Mouse (Mus musculus) midbrain, embryonic 13.5 days (tissue): ENCODE results near the gene Fam19a5. TPM values are rescaled to one million over a fixed set of nuclear protein-coding genes. Genes with fewer than 3 reads are reported as not detected.

Experiments used
- ATAC-seq: fragments of 200-750 bp; cut with Nextera tagmentation; 2 replicates; pipeline ENCODE4 v1.8.0; 2017; ENCODE audit warnings: mild to moderate bottlenecking, moderate TSS enrichment, moderate library complexity
- H3K27ac ChIP-seq: fragments of 300-500 bp; sonication (generic); 2 replicates; pipeline ENCODE4 v1.5.1; 2015; ENCODE audit warnings: inconsistent platforms, mild to moderate bottlenecking, moderate library complexity
- H3K27me3 ChIP-seq: fragments of 300-500 bp; sonication (generic); 2 replicates; pipeline ENCODE4 v1.6.1; 2015; ENCODE audit warnings: mild to moderate bottlenecking, inconsistent platforms
- H3K36me3 ChIP-seq: fragments of 300-500 bp; sonication (generic); 2 replicates; pipeline ENCODE4 v1.6.1; 2015; ENCODE audit warnings: mild to moderate bottlenecking, inconsistent platforms
- H3K4me1 ChIP-seq: fragments of 300-500 bp; sonication (generic); replicated peaks from 2 replicates; pipeline ENCODE4 v1.6.1; 2015; ENCODE audit warnings: inconsistent platforms
- H3K4me2 ChIP-seq: fragments of 300-500 bp; sonication (generic); replicated peaks from 2 replicates; pipeline ENCODE4 v1.6.1; 2015; ENCODE audit warnings: moderate library complexity, mild to moderate bottlenecking, inconsistent platforms
- H3K4me3 ChIP-seq: fragments of 300-500 bp; sonication (generic); replicated peaks from 2 replicates; pipeline ENCODE4 v1.5.1; 2015; ENCODE audit warnings: mild to moderate bottlenecking, inconsistent platforms
- H3K9ac ChIP-seq: fragments of 300-500 bp; sonication (generic); replicated peaks from 2 replicates; pipeline ENCODE4 v1.6.1; 2015; ENCODE audit warnings: mild to moderate bottlenecking, inconsistent platforms
- H3K9me3 ChIP-seq: fragments of 300-500 bp; sonication (generic); 2 replicates; pipeline ENCODE4 v1.6.1; 2016; ENCODE audit warnings: mild to moderate bottlenecking, inconsistent platforms
- WGBS: fragments of 180-500 bp; shearing (Covaris S2); methylation state at CpG from one replicate; pipeline ENCODE4 v1.1.7; 2015; 5-methylcytosine and 5-hydroxymethylcytosine counted together
- polyA plus RNA-seq: library from polyadenylated mRNA; unstranded; fragments of >200 nt; fragmentation: Nextera tagmentation; extraction: Ambion mirVana; gene quantifications from 2 replicates; pipeline ENCODE4 v1.2.1, GENCODE M21; 2015

Gene Fam19a5
- polyA plus RNA-seq, 1 experiment from 2014 or later: 14.8 TPM

DNA sequence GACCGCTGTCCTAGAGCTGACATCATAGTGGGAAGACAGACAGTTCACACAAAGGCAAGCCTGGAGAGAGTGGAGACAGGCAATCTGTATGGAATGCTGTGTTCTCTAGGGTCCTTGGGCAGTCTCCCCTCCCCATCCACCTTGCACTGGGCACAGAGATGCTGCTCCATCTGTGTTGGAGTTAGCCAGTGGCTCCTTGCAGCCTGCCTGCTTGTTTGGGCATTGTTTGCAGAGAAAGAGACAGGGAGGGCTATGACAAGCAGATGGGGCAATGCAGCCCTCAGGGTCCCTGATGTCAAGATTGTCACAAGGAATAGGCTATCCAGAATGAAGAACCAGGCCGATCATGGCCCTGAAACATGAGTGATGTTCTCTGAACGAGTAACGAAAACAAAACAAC, 5.6 kb downstream of the Fam19a5 start:
- Histone ChIP-seq H3K9me3 (no peaks in the 10 kb centered on the region), H3K27ac (no peak overlapping the region; the same call in 1 of the 2 replicates), H3K27me3 (peaks cover 7% of the 10 kb centered on the region; the same call in 1 of the 2 replicates), H3K36me3 (no peaks in the 10 kb centered on the region), H3K9ac (0 out of 2 replicates have a peak overlapping the region, but pooled peaks have one; percentile 20), H3K4me1 (peaks cover 67% of the 10 kb centered on the region), H3K4me2 (no peak overlapping the region), H3K4me3 (no peak overlapping the region)
- 72% methylated on average over 4 of the region's 4 CpGs for WGBS
- ATAC-seq: no peak

DNA sequence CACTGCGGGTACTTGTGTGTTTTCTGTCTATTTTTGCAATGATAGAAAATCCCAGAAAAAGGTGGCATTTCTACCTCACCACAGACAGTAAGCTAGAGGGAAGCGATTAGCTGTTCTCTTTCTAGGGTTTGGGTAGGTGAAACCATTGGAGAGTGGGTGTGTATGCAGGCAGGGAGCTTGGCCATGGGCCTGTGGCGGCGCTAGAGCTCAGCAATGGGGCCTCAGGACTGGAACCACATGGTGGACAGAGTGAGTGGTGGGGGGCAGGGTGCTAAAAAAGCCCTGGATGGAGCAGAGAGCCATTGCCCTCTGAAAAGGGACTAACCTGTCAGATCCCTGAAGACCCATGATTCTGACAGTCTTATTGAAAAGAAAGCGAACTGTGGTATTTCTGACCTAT, 6.7 kb downstream of the Fam19a5 start:
- no peak overlapping the region for H3K4me3 ChIP-seq
- no peak overlapping the region for H3K9ac ChIP-seq
- no peaks in the 10 kb centered on the region for H3K9me3 ChIP-seq
- H3K27me3 ChIP-seq: peaks cover 4% of the 10 kb centered on the region; the same call in 1 of the 2 replicates
- peaks cover 58% of the 10 kb centered on the region for H3K4me1 ChIP-seq
- H3K36me3 ChIP-seq: no peaks in the 10 kb centered on the region
- WGBS: 56% methylated on average over 5 of the region's 5 CpGs
- H3K4me2 ChIP-seq: no peak overlapping the region
- no peak for ATAC-seq
- no peak overlapping the region for H3K27ac ChIP-seq

DNA sequence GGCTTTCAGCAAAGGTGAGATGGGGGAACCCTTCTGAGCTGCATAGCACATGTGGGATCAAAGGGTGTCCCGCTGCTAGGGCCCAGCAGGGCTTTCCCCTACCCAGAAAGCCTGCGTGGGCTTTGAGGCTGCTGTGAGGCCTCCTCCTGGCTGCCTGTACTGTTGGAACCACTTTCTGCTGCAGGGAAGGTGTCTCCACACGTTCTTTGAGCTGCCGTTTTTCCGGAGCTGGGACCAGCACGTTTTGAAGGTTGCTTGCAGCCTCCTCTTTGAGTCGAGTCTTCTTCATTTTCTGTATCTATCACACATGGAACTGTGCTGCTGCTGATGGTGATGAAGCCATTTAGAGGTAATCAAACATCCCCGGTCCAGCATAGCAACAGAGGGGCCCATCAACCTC, 7.5 kb downstream of the Fam19a5 start:
- H3K4me2 ChIP-seq: no peak overlapping the region
- peaks cover 51% of the 10 kb centered on the region for H3K4me1 ChIP-seq
- 56% methylated on average over 8 of the region's 8 CpGs for WGBS
- H3K9me3 ChIP-seq: no peaks in the 10 kb centered on the region
- H3K27me3 ChIP-seq: no peaks in the 10 kb centered on the region
- no peak overlapping the region for H3K4me3 ChIP-seq
- H3K9ac ChIP-seq: peak overlapping the region; percentile 24; the same call in 1 of the 2 replicates
- H3K27ac ChIP-seq: no peak overlapping the region
- H3K36me3 ChIP-seq: no peaks in the 10 kb centered on the region
- no peak for ATAC-seq

DNA sequence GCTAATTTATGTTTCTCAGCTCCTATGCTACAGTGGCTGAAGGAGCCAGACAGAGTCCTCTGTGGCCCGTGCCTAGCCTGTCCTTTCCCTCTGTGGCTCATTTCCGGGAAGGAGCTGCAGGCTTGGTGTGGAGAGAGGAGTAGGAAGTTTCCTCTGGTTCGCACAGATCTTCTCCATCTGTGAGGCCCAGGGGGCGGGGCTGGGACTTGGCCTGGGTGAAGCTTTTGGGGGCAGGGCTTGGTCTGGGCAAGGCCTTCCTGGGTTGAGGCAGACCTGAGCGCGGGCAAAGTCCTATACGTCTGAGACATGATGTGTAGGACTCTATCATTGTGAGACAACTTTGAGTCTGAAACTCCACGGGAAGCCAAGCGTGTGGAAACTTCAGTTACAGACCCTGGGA, 11.7 kb downstream of the Fam19a5 start:
- no peaks in the 10 kb centered on the region for H3K36me3 ChIP-seq
- ATAC-seq: no peak

DNA sequence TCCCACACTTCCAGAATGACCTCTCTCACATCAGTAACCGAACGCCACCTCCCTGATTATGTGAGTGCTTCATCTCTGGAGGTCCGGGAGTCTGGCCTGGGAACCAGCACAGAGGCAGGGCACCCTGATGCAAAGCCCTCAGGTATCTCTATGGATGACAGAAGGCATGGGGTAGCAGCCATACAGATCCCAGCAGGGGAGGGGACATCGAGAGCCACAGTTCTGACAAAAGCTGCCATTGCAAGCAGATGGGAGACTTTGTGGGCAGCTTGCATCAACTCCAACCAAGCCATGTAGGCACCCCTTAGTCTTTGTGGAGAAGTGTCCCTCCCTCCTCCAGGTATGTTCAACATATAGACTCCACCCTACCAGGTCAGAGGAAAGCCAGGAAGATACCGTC, 20.2 kb downstream of the Fam19a5 start:
- Histone ChIP-seq H3K36me3 (no peaks in the 10 kb centered on the region), H3K4me2 (no peak overlapping the region), H3K4me3 (no peak overlapping the region), H3K9ac (no peak overlapping the region), H3K27me3 (no peaks in the 10 kb centered on the region), H3K4me1 (peaks cover 23% of the 10 kb centered on the region), H3K9me3 (no peaks in the 10 kb centered on the region), H3K27ac (no peak overlapping the region)
- no peak for ATAC-seq
- WGBS: 97% methylated on average over 5 of the region's 5 CpGs

More for the DNA sequence above, 11.7 kb downstream of the Fam19a5 start:
- Histone ChIP-seq H3K9me3 (no peaks in the 10 kb centered on the region), H3K4me1 (peaks cover 11% of the 10 kb centered on the region), H3K4me3 (no peak overlapping the region), H3K27me3 (no peaks in the 10 kb centered on the region), H3K27ac (no peak overlapping the region), H3K9ac (no peak overlapping the region), H3K4me2 (no peak overlapping the region)
- 87% methylated on average over 9 of the region's 9 CpGs for WGBS

DNA sequence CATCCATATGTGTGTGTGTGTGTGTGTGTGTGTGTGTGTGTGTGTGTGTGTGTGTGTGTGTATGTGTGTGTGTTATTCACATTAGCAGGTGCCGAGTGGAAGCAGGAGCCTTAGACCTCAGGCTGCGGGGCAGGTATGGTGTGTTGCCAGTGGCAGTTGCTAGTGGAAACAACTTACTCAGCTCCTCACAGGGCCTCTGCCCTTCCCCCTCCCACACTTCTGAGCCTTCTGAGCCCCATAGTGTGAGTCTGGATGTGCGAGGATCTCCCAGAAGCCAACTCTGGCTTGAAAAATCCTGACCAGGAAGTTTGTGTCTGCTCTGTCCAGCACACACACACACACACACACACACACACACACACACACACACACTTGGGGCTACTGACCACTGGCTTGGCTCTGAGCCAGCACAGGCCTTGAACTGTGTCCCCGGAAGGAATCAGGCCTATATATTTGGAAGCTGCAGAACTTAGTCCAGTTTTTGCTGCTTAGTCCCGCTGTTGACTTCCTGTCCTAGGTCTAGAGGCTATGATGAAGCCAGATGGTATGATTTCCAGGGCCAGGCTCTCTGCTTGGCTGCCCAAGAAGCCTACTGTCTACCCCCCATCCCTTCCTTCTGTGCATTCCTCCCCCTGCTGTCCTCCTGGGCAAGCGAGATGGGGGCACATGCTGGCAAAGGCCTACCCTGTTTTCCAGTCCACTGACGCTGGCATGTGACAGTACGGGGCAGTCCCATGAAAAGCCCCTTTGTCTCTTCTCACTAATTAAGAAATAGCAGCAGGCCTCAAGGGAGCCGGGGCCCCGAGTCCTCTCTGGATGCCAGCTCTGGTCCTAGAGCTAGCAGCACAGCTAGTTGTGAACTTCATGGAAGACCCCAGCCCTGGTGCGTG, 22.2 kb downstream of the Fam19a5 start:
- Histone ChIP-seq H3K4me1 (peaks cover 27% of the 10 kb centered on the region), H3K4me2 (no peak overlapping the region), H3K27me3 (no peaks in the 10 kb centered on the region), H3K27ac (peak overlapping the region; percentile 49), H3K9me3 (no peaks in the 10 kb centered on the region), H3K4me3 (no peak overlapping the region), H3K36me3 (no peaks in the 10 kb centered on the region), H3K9ac (no peak overlapping the region)
- ATAC-seq: peak; percentile 82
- WGBS: 50% methylated on average over 11 of the region's 11 CpGs

DNA sequence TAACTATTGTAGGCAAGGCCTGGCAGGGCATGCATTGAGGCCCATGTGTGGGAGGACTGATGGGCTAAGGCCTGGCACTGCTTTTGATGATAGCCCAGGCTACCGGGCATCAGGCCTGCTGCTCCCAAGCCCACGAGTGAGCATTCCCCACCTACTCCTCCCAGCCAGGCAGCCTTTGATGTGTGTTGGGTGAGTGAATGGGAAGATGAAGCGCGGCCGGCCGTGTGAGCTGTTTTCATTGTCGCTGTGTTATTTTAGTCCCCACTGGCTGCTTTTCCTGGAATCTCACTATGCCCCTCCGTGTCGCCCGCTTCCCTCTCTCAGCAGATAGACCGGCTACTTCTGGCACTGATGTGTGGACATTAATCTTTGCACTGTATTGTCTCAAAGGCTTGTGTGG, 26.1 kb downstream of the Fam19a5 start:
- Histone ChIP-seq H3K4me1 (peaks cover 27% of the 10 kb centered on the region), H3K4me2 (no peak overlapping the region), H3K36me3 (peaks cover 9% of the 10 kb centered on the region; the same call in 1 of the 2 replicates), H3K4me3 (no peak overlapping the region), H3K27me3 (no peaks in the 10 kb centered on the region), H3K9me3 (no peaks in the 10 kb centered on the region), H3K27ac (no peak overlapping the region), H3K9ac (no peak overlapping the region)
- ATAC-seq: no peak
- WGBS: 77% methylated on average over 11 of the region's 11 CpGs

DNA sequence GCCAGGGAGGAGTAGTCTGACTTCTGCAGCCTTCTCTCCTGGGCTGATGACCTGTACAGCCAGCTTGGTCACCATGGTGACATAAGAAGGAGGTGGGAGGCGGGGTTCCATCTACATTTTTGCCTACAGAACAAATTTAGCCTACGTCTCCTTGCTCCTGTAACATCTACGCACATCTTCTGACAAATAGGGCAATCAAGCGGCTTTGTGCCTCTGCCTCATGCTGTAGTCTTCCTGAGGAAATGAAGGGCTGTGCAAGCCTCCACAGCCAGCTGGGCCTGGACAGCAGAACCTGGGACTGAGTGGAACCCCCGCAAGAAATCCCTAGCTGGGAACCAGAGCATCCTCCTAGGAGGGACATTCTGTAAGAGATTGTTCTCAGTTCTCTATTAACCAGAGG, 35.8 kb downstream of the Fam19a5 start:
- no peak overlapping the region for H3K4me2 ChIP-seq
- 90% methylated on average over 5 of the region's 5 CpGs for WGBS
- H3K36me3 ChIP-seq: no peaks in the 10 kb centered on the region
- H3K27me3 ChIP-seq: no peaks in the 10 kb centered on the region
- no peaks in the 10 kb centered on the region for H3K9me3 ChIP-seq
- ATAC-seq: no peak
- H3K4me3 ChIP-seq: no peak overlapping the region
- no peak overlapping the region for H3K9ac ChIP-seq
- H3K4me1 ChIP-seq: peaks cover 25% of the 10 kb centered on the region
- no peak overlapping the region for H3K27ac ChIP-seq

DNA sequence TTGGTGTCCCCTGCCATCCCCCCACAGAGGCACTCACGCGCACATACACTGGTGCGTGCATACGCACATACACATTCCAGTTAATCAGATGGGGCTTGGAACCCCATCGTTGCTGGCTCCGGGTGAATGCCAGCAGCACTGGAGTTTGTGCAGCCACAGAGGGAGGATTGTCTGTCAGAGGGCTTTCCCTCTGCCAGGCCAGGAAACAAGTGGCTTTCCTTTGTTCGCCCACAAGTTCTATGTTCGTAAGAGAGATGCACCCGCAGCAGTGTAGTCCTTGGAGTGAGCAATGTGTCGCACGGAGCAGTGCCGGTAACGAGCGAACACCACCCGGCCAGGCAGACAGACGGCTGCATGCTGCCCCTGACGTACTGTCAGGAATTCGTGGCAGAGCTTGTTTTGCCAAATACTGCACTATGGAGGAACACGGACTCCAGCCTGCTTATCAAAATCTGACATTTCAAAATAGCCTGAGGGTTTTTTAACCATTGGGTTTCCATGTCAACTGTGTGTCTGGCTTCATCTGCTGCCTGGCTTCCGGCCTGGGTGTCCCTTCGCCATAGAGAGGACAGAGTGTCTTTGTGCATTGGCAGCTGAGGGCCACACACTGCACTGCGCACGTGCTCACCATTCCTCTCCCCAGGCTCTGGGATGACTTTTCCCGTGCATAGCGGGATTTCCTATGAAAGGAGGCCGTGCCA, 40.0 kb downstream of the Fam19a5 start:
- H3K9ac ChIP-seq: no peak overlapping the region; the same call in 1 of the 2 replicates
- no peak for ATAC-seq
- peak overlapping the region; percentile 21 for H3K27ac ChIP-seq
- H3K9me3 ChIP-seq: no peaks in the 10 kb centered on the region
- WGBS: 76% methylated on average over 26 of the region's 26 CpGs
- no peaks in the 10 kb centered on the region for H3K27me3 ChIP-seq
- peaks cover 34% of the 10 kb centered on the region for H3K4me1 ChIP-seq
- H3K36me3 ChIP-seq: no peaks in the 10 kb centered on the region
- H3K4me3 ChIP-seq: no peak overlapping the region
- no peak overlapping the region for H3K4me2 ChIP-seq

DNA sequence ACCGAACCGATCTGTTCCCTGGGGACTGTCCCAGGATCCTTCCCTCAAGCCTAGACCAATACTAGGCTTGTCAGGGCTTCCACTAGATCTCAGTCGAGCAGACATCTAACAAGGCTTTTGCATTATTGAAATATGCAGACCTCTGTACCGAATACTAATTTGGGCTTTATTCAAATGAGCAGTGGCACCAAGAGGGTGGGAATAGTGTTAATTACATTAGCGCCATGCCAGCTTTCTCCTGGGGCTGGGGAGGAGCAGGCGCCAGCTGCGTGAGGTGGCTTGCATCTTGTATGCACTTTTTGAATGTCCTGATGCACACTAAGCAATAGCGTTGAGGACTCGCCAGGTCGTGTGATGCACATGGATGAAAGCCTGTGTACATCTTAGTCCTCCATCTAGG, 46.9 kb downstream of the Fam19a5 start:
- Histone ChIP-seq H3K4me1 (peaks cover 14% of the 10 kb centered on the region), H3K9ac (no peak overlapping the region), H3K36me3 (no peaks in the 10 kb centered on the region), H3K9me3 (no peaks in the 10 kb centered on the region), H3K27ac (no peak overlapping the region), H3K4me2 (no peak overlapping the region), H3K27me3 (no peaks in the 10 kb centered on the region), H3K4me3 (no peak overlapping the region)
- peak; percentile 30; the same call in 1 of the 2 replicates for ATAC-seq
- 77% methylated on average over 10 of the region's 10 CpGs for whole genome bisulfite sequencing

DNA sequence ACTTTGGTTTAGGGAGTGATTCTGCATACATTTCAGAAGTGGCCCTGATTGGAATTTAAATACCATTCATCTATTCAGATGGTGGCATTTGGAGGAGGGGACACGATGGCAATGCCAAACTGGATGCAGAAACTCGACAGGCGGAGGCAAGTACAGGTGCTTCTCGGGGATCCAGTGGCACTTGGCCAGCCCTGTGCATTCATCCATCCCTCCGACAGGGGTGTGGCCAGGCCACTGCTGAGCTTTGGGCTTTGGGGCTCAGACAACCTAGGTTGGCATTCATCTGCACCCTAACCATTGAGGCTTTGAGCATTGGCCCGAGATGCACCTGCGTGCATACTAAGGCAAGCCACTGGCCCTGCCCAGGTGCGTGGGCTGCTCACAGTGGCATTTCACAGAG, 52.6 kb downstream of the Fam19a5 start:
- H3K36me3 ChIP-seq: no peaks in the 10 kb centered on the region
- H3K4me2 ChIP-seq: no peak overlapping the region
- peaks cover 6% of the 10 kb centered on the region; the same call in 1 of the 2 replicates for H3K4me1 ChIP-seq
- no peaks in the 10 kb centered on the region for H3K27me3 ChIP-seq
- WGBS: 87% methylated on average over 8 of the region's 8 CpGs
- no peaks in the 10 kb centered on the region for H3K9me3 ChIP-seq
- no peak for ATAC-seq
- H3K9ac ChIP-seq: no peak overlapping the region
- no peak overlapping the region for H3K27ac ChIP-seq
- no peak overlapping the region for H3K4me3 ChIP-seq

DNA sequence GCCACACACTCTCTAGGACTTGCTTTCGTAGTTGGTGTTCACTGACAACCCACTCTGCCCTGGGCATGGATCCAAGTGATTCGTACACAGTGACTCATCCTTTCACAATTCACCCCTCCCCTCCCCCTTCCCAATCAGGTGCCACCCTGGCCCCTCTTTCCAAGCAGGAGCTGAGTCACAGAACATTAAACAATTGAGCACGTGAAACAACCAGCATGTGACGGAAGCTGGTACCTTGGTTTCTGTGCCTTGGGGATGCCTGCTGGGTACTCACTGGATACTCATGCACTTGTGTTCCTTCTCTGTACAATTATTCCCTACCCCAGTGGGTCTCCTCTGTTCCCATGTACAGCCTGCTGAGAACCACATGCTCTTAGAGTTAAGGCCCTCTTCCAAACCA, 53.0 kb downstream of the Fam19a5 start:
- WGBS: 67% methylated on average over 4 of the region's 4 CpGs
- no peak for ATAC-seq
- Histone ChIP-seq H3K9ac (no peak overlapping the region), H3K36me3 (no peaks in the 10 kb centered on the region), H3K27me3 (no peaks in the 10 kb centered on the region), H3K27ac (no peak overlapping the region), H3K4me1 (peaks cover 6% of the 10 kb centered on the region; the same call in 1 of the 2 replicates), H3K9me3 (no peaks in the 10 kb centered on the region), H3K4me3 (no peak overlapping the region), H3K4me2 (no peak overlapping the region)
